Mouse (Mus musculus): ENCODE data around the gene Defa30.
"Not testable (repeated sequence)": the region's sequence is repeated elsewhere in the genome, so short reads cannot be mapped to it uniquely, and the experiment has no call there.

Gene Defa30

GRCm38 (mm10) chr8:21134342-21134741, at the start of gene Defa30:
TSS of gene Defa30 (plus strand) at chr8:21134642.
- not testable (repeated sequence) for DNase-seq

- peak; percentile 3 for DNase-seq
Measured at GRCm38 (mm10) chr8:21093106-21093505, 41.3 kb upstream of the Defa30 start.

- not testable (repeated sequence) for DNase-seq
Measured at GRCm38 (mm10) chr8:21095950-21096349, 38.5 kb upstream of the Defa30 start, which contains the start of gene Gm14851. TSS of gene Gm14851 (minus strand) at chr8:21096050.

GRCm38 (mm10) chr8:21161977-21162376, 27.5 kb downstream of the Defa30 start, which contains the start of gene Defa22:
TSS of gene Defa22 (plus strand) at chr8:21162277.
- not testable (repeated sequence) for DNase-seq

Data from kidney, adult 18-20 months (tissue).